Mouse (Mus musculus) hindbrain, embryonic 13.5 days (tissue): ENCODE data around the gene Chrm3. TPM values are rescaled to one million over a fixed set of nuclear protein-coding genes. Genes with fewer than 3 reads are reported as not detected.

Experiments used
- ATAC-seq: fragments of 200-750 bp; cut with Nextera tagmentation; 2 replicates; pipeline ENCODE4 v1.8.0; 2017; ENCODE audit warnings: moderate TSS enrichment; ENCODE audit not compliant: low FRiP score
- H3K27ac ChIP-seq: fragments of 300-500 bp; sonication (generic); 2 replicates; pipeline ENCODE4 v1.5.1; 2015; ENCODE audit warnings: inconsistent platforms, mild to moderate bottlenecking, moderate library complexity
- H3K27me3 ChIP-seq: fragments of 300-500 bp; sonication (generic); 2 replicates; pipeline ENCODE4 v1.6.1; 2015; ENCODE audit warnings: mild to moderate bottlenecking, inconsistent platforms
- H3K36me3 ChIP-seq: fragments of 300-500 bp; sonication (generic); 2 replicates; pipeline ENCODE4 v1.6.1; 2015; ENCODE audit warnings: mild to moderate bottlenecking, inconsistent platforms
- H3K4me1 ChIP-seq: fragments of 300-500 bp; sonication (generic); replicated peaks from 2 replicates; pipeline ENCODE4 v1.6.1; 2015; ENCODE audit warnings: inconsistent platforms
- H3K4me2 ChIP-seq: fragments of 300-500 bp; sonication (generic); 2 replicates; pipeline ENCODE4 v1.6.1; 2015; ENCODE audit warnings: inconsistent platforms, mild to moderate bottlenecking, moderate library complexity
- H3K4me3 ChIP-seq: fragments of 300-500 bp; sonication (generic); 2 replicates; pipeline ENCODE4 v1.5.1; 2015; ENCODE audit warnings: mild to moderate bottlenecking, inconsistent platforms
- H3K9ac ChIP-seq: fragments of 300-500 bp; sonication (generic); 2 replicates; pipeline ENCODE4 v1.6.1; 2015; ENCODE audit warnings: mild to moderate bottlenecking, inconsistent platforms
- H3K9me3 ChIP-seq: fragments of 300-500 bp; sonication (generic); 2 replicates; pipeline ENCODE4 v1.6.1; 2016; ENCODE audit warnings: inconsistent platforms
- WGBS: fragments of 180-500 bp; shearing (Covaris S2); methylation state at CpG from one replicate; pipeline ENCODE4 v1.1.7; 2015; 5-methylcytosine and 5-hydroxymethylcytosine counted together
- polyA plus RNA-seq: library from polyadenylated mRNA; unstranded; fragments of >200 nt; fragmentation: Nextera tagmentation; extraction: Ambion mirVana; gene quantifications from 2 replicates; pipeline ENCODE4 v1.2.1, GENCODE M21; 2015

Gene Chrm3
- polyA plus RNA-seq, 1 experiment from 2014 or later, result 2.4 TPM

DNA sequence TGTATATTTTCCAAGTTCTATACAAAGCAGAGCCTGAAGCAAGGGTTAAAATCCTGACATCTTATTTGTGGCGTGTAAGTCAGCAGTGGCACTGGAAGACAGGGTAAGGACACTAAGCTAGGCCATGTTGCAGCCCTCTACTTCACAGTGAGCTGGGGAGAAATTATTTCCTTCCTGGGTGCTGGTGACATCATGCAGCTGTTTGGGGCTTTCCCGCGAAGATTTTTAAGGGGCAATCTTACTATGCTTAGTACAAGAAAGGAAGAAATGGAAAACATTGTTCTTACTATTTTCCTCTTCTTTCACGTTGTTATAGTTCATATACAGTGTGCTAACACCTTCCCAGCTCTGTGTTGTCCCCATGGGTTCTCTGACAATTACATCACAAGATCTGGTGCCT, 76.3 kb downstream of the Chrm3 start:
- Histone ChIP-seq H3K4me2 (no peak overlapping the region), H3K4me3 (no peak overlapping the region), H3K27me3 (no peaks in the 10 kb centered on the region), H3K9ac (no peak overlapping the region), H3K27ac (no peak overlapping the region), H3K9me3 (no peaks in the 10 kb centered on the region), H3K4me1 (no peaks in the 10 kb centered on the region), H3K36me3 (no peaks in the 10 kb centered on the region)
- WGBS, result 86% methylated on average over 4 of the region's 4 CpGs
- no peak for ATAC-seq

DNA sequence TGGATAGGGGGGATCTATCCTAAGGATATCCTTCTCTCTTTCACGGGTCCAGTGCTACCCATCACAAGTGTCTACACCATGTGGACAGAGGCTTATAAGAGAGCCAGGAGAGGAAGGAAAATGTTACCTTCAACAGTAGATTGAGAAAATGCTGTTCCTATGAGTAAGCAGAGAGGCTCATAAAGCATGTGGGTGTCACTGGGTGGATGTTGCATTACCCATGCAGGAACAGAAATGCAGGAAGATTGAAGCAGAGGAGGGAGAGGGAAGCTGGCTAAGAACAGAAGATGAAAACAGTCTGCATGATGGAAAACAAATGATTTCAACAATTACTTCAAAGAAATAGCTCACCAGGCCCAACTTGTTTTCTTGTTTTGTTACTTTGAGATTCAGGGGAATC, 85.7 kb downstream of the Chrm3 start:
- WGBS, result 83% methylated on average over 1 of the region's 1 CpGs
- no peaks in the 10 kb centered on the region for H3K27me3 ChIP-seq

DNA sequence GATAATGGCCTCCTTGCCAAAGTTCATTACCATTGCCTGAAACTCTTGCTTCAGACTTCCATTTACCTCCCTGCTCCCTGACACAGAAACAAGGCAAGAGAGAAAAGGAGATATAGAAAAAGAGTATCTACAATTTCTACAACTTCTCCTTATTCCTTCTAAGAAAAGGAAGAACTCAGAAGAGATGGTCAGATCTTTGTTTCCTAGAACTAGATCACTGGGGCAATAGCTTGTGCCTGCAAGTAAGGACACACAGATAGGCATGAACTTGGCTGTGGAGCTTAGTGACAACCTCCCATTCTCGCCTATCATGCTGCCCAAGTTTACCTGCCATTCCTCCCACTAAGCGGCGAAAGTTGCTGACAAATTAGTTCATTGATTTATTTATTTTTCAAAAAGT, 96.9 kb downstream of the Chrm3 start:
- H3K27ac ChIP-seq, result no peak overlapping the region
- no peak for ATAC-seq
- H3K9me3 ChIP-seq, result no peaks in the 10 kb centered on the region
- H3K36me3 ChIP-seq, result no peaks in the 10 kb centered on the region
- 94% methylated on average over 3 of the region's 3 CpGs for WGBS
- H3K4me3 ChIP-seq, result no peak overlapping the region
- no peaks in the 10 kb centered on the region for H3K27me3 ChIP-seq
- no peaks in the 10 kb centered on the region for H3K4me1 ChIP-seq
- H3K9ac ChIP-seq, result no peak overlapping the region
- H3K4me2 ChIP-seq, result no peak overlapping the region

More for the DNA sequence above, 85.7 kb downstream of the Chrm3 start:
- H3K9ac ChIP-seq, result no peak overlapping the region
- H3K27ac ChIP-seq, result no peak overlapping the region
- no peaks in the 10 kb centered on the region for H3K36me3 ChIP-seq
- no peaks in the 10 kb centered on the region for H3K9me3 ChIP-seq
- H3K4me3 ChIP-seq, result no peak overlapping the region
- no peak for ATAC-seq
- H3K4me1 ChIP-seq, result no peaks in the 10 kb centered on the region
- no peak overlapping the region for H3K4me2 ChIP-seq

DNA sequence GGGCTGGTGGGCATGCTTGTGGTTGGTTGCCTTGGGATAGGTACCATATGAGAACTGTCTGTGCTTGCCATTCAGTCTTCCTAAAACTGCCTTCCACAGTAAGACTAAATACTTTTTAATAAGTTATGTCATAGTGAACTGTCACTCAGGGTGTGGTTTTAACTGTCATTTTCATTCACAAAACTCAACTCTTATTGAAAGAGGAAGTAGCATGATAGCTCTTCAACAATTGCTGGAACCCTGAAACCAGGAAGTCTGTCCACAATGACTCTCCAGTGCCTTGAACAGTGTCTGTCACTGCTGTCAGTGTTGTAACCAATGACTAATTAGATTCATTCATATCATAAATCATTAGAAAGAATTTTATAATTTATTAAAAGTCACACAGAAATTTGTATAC, 107.6 kb downstream of the Chrm3 start:
- Histone ChIP-seq H3K4me1 (no peaks in the 10 kb centered on the region), H3K4me3 (no peak overlapping the region), H3K9ac (no peak overlapping the region), H3K27me3 (no peaks in the 10 kb centered on the region), H3K36me3 (no peaks in the 10 kb centered on the region), H3K9me3 (no peaks in the 10 kb centered on the region), H3K4me2 (no peak overlapping the region), H3K27ac (no peak overlapping the region)
- no peak for ATAC-seq

DNA sequence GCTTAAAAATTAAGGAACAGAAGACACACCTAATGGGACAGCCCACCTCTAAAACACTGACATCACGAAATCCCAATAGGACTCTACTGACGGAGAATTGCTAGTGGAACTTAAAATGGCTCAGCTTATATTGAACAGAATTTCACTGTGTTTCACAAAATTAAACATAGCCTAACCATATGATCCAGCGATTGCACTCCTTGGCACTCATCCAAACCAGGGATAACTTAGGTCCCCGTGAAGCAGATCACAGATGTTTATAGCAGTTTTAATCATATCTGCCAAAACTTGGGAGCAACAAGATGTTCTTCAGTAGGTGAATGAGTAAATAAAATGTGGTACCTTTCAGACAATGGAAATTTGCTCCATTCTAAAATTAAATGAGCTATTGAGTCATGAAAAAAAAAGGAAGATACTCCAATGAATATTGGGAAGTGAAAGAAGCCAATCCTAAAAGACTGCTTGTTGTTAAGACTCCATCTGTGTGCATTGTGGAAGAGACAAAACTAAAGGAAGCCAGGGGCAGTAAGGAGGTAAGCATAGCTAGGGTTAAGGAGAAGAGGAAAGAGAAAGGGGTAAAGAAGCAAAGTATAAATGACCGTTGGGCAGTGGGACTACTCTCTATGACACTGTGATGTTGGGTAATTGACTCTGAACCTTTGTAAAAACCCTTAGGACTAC, 109.0 kb downstream of the Chrm3 start:
- Histone ChIP-seq H3K27ac (no peak overlapping the region), H3K9ac (no peak overlapping the region), H3K4me3 (no peak overlapping the region), H3K4me1 (no peaks in the 10 kb centered on the region), H3K4me2 (no peak overlapping the region), H3K27me3 (no peaks in the 10 kb centered on the region), H3K36me3 (no peaks in the 10 kb centered on the region), H3K9me3 (no peaks in the 10 kb centered on the region)
- WGBS, result 84% methylated on average over 5 of the region's 5 CpGs
- no peak for ATAC-seq

DNA sequence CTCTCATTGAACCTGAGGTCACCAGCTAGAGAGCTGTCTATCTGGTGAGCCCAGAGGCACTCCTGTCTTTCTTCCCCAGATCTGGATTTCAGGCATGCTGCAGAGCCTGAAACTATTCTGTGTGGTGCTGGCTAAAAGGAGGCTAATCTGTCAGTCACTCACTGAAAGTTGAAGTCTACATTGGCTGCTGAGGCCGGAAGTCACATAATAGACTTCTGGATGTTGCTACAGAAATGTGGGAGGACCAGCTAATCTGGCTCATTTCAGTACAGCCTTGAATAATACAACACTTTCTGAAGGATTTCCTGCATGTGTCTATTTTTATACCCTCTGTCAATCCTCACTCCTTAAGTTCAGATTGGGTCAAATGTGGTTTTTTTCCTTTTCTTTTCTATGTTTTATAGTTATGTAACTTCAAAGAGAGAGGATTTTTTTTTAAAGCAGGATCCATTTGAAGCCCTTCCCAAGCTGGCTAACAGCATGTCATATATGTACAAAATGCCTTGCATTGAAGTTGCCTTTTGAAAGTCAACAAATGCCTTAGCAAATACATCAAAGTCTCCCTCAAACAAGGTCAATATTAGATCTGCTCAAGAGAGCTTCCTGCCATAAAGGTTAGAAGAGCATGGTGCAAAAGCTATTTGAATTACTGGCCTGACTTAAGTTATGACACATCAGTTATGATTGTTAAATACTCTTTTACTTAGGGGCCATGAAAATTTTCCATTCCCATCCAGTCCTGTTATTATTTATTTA, 116.2 kb downstream of the Chrm3 start:
- Histone ChIP-seq H3K27me3 (no peaks in the 10 kb centered on the region), H3K4me1 (no peaks in the 10 kb centered on the region), H3K27ac (no peak overlapping the region), H3K36me3 (no peaks in the 10 kb centered on the region), H3K9me3 (no peaks in the 10 kb centered on the region), H3K4me2 (no peak overlapping the region), H3K9ac (no peak overlapping the region), H3K4me3 (no peak overlapping the region)
- WGBS, result 73% methylated on average over 1 of the region's 1 CpGs
- ATAC-seq, result no peak

DNA sequence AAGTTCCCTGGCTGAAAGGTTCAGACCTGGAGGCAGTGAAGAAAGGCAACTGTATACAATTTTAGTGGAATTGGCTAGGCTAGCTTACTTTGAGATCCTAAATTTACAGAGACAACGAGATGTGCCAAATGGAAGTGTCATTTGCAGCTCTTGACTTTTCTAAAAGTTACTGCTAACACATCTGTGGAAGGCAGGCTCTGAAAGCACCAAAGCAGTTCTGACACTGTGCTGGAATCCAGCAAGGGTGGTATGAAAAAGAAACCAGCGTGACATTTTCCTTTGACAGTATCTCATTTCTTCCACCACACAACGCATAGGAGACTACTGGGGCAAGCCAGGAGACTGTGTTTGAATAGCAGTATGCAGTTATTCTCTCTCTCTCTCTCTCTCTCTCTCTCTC, 120.4 kb downstream of the Chrm3 start:
- 87% methylated on average over 3 of the region's 3 CpGs for WGBS
- Histone ChIP-seq H3K27me3 (no peaks in the 10 kb centered on the region), H3K9ac (no peak overlapping the region), H3K27ac (no peak overlapping the region), H3K4me1 (no peaks in the 10 kb centered on the region), H3K36me3 (no peaks in the 10 kb centered on the region), H3K9me3 (no peaks in the 10 kb centered on the region), H3K4me2 (no peak overlapping the region), H3K4me3 (no peak overlapping the region)
- no peak for ATAC-seq

DNA sequence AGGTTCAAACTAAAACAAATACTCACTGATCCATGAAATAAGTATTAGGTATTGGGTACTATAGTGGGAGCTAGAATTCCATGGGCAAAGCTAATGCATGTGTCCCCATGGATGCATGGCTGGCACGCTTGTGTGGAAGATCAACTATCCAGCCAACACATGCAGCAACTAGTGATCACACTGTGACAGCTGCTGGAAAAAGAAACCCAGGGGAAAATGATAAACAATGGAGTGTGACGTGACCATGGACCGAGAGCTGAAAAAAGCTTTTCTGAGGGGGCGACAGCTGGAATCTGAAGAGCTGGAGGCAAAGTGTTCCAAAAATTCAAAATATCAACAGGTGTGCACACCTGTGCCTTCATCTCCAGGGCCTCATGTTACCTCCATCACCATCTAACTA, 120.8 kb downstream of the Chrm3 start:
- no peak overlapping the region for H3K4me2 ChIP-seq
- no peaks in the 10 kb centered on the region for H3K4me1 ChIP-seq
- H3K27me3 ChIP-seq, result no peaks in the 10 kb centered on the region
- ATAC-seq, result no peak
- H3K9ac ChIP-seq, result no peak overlapping the region
- H3K9me3 ChIP-seq, result no peaks in the 10 kb centered on the region
- no peaks in the 10 kb centered on the region for H3K36me3 ChIP-seq
- WGBS, result 69% methylated on average over 4 of the region's 4 CpGs
- no peak overlapping the region for H3K4me3 ChIP-seq
- H3K27ac ChIP-seq, result no peak overlapping the region

DNA sequence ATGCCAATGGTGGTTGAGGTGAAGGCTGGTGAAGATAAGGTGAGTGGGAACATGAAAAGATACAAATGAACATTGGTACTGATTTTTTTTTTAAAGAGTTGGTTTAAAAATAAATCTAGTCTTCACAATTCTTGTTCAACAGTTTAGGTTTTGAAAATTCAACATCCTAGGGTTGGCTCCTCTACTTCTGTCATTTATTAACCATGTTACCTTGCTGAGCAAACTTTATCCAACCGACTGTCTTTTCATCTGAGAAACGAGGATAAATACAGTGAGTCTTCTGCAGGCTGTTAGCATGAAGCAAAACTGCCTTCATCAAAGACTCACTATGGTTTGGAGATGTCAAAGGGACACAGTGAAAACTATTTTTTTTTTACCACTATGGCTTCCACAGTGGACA, 123.0 kb downstream of the Chrm3 start:
- WGBS, result 78% methylated on average over 2 of the region's 2 CpGs
- H3K4me2 ChIP-seq, result no peak overlapping the region
- H3K4me1 ChIP-seq, result no peaks in the 10 kb centered on the region
- no peak for ATAC-seq
- H3K36me3 ChIP-seq, result no peaks in the 10 kb centered on the region
- H3K27ac ChIP-seq, result no peak overlapping the region
- no peaks in the 10 kb centered on the region for H3K9me3 ChIP-seq
- no peak overlapping the region for H3K9ac ChIP-seq
- no peak overlapping the region for H3K4me3 ChIP-seq
- no peaks in the 10 kb centered on the region for H3K27me3 ChIP-seq

DNA sequence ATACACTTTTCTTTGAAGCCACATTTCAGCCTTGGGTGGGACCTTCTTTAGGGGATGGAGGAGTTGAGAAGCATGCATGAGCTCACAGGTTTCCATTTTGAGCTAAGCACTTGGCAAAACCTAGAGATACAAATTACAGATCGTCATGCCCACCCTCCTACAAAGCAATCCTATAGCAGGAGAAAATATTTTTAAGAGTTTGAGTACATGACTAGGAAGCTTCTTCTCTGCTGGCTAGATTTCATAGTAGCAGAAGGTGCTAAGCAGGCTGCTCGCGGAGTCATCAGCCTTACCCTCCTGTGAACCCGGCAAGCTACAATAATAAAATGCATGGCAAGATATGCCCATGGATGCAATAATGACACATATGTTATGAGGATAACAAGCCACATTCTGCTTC, 124.4 kb downstream of the Chrm3 start:
- H3K27me3 ChIP-seq, result no peaks in the 10 kb centered on the region
- H3K9me3 ChIP-seq, result no peaks in the 10 kb centered on the region
- 94% methylated on average over 4 of the region's 4 CpGs for WGBS
- ATAC-seq, result no peak
- H3K27ac ChIP-seq, result no peak overlapping the region
- no peak overlapping the region for H3K4me3 ChIP-seq
- no peaks in the 10 kb centered on the region for H3K4me1 ChIP-seq
- H3K4me2 ChIP-seq, result no peak overlapping the region
- no peak overlapping the region for H3K9ac ChIP-seq
- no peaks in the 10 kb centered on the region for H3K36me3 ChIP-seq

DNA sequence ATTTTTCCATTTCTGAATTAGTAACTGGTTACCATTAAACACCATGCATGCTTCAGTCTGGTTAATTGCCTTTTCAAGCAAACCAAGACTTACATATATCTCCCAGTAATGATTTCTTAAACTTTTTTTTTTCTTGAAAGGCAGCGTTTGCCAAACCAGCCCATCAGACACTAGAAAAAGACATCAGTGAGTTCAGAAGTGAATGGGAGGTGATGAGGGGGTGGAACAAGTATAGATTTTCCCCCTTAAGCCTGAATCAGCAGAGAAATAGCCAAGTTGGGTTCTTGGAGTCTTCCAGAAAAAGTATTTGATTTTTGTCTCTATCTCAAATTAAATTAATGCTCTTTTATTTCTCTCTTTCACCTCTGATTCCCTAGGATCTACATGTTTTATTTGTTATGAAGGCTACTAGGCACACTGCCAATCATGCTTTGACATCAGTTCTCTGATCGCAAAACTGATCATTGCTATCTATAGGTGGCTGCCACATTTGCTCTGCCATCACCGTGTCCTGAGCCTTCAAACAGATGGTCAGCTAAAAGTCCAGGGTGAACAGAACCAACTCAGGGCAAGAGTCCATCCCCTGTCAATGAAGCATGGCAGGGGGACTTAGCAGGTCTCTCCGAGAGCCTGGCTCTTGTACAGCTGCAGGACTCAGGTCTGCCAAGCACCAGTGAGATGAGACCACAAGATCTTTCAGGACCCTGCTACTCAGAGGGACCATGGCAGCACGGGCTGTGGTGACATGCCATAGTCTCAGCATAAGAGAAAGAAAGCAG, 125.1 kb downstream of the Chrm3 start:
- Histone ChIP-seq H3K36me3 (no peaks in the 10 kb centered on the region), H3K9ac (no peak overlapping the region), H3K4me2 (no peak overlapping the region), H3K9me3 (no peaks in the 10 kb centered on the region), H3K4me1 (no peaks in the 10 kb centered on the region), H3K27me3 (no peaks in the 10 kb centered on the region), H3K27ac (no peak overlapping the region), H3K4me3 (no peak overlapping the region)
- ATAC-seq, result no peak
- 86% methylated on average over 5 of the region's 5 CpGs for WGBS

DNA sequence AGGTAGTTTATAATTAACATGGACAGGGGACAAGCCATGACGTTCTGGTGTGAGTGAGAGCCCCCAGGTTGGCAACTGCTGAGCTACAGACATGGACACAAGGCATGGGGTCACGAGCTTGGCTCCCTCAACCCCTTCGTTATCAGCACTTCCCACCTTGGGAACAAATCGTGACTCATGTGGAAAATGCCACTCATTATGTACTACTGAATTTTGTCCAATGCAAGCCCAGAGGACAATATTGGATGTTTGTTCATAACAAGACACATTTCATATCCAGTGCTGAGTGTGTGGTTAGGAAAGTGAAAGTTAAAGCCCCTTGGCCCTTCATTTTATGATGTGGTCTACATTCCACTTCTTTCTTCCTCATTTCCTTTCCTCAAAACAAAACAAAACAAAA, 140.2 kb downstream of the Chrm3 start:
- no peak for ATAC-seq
- H3K4me1 ChIP-seq, result no peaks in the 10 kb centered on the region
- no peak overlapping the region for H3K4me3 ChIP-seq
- no peaks in the 10 kb centered on the region for H3K27me3 ChIP-seq
- 87% methylated on average over 4 of the region's 4 CpGs for WGBS
- H3K27ac ChIP-seq, result no peak overlapping the region
- H3K9ac ChIP-seq, result no peak overlapping the region
- no peak overlapping the region for H3K4me2 ChIP-seq
- no peaks in the 10 kb centered on the region for H3K36me3 ChIP-seq
- H3K9me3 ChIP-seq, result no peaks in the 10 kb centered on the region
